Mouse (Mus musculus) G1E-ER4 (cell line): Measurements from ENCODE around the gene Etv6. TPM values are rescaled to one million over a fixed set of nuclear protein-coding genes. Genes with fewer than 3 reads are reported as not detected.

Experiments used
- GATA1 ChIP-seq: IDR thresholded peaks from one replicate; pipeline ENCODE4 v1.8.0; 2012; ENCODE audit warnings: low read length, inconsistent platforms
- polyA plus RNA-seq: library from polyadenylated mRNA; stranded (reverse); fragments of >175 nt; gene quantifications from 2 replicates; pipeline ENCODE4 v1.2.3, GENCODE M21; 2012

The Etv6 gene
- polyA plus RNA-seq, 1 experiment: 103 TPM

- no peak for TF ChIP-seq GATA1
Observed at GRCm38 (mm10) chr6:134112753-134113152, 77.3 kb downstream of the Etv6 start.

DNA sequence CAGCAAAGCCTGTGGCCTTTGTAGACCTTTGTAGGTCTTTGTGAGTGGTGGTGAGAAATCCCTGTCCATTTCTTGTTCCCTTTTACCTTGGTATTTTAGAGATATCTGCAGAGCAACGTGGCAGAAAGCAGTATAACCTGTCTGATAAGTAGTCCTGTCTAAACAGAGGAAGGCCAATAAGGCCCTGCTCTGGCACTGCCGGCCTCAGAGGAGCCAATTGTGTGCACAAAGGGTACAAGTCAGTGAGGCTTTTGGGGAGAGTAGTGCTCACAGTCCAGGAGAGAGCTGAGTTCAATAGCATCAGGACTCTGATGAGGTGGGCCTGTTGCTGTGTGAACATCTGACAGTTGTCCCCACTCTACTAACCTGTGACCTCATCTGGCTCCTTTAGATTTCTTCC, 77.7 kb downstream of the Etv6 start:
- no peak for TF ChIP-seq GATA1

- no peak for TF ChIP-seq GATA1
Observed at GRCm38 (mm10) chr6:134115219-134115968, 79.9 kb downstream of the Etv6 start.

- peak; percentile 45 for TF ChIP-seq GATA1
Observed at GRCm38 (mm10) chr6:134117380-134117938, 82.0 kb downstream of the Etv6 start.

GRCm38 (mm10) chr6:134118506-134118905, 83.0 kb downstream of the Etv6 start:
- TF ChIP-seq GATA1: no peak

- TF ChIP-seq GATA1: no peak
Observed at GRCm38 (mm10) chr6:134119136-134119535, 83.6 kb downstream of the Etv6 start.

DNA sequence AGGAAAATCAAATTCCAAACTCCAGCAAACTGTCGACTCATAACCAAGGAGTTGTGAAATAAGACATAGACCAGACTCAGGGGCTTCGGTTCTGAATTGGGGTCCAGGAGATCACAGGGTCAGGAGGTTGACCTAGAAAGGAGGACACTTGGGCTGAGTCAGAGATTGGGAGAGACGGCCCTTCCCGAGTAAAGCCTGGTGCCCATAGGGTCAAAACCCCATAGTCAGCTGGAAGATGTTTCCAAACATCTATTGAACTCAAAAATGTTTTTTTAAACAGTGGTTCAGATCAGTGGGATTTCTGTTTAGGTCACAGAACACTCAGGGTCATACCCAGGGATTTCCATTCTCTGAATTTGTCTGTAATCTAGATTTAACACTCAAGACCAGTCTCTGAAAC, 84.7 kb downstream of the Etv6 start:
- TF ChIP-seq GATA1: no peak

GRCm38 (mm10) chr6:134120712-134121111, 85.2 kb downstream of the Etv6 start:
- no peak for TF ChIP-seq GATA1

GRCm38 (mm10) chr6:134122945-134123344, 87.4 kb downstream of the Etv6 start:
- TF ChIP-seq GATA1: no peak

- TF ChIP-seq GATA1: no peak
Observed at GRCm38 (mm10) chr6:134123474-134123873, 88.0 kb downstream of the Etv6 start.

- no peak for TF ChIP-seq GATA1
Observed at GRCm38 (mm10) chr6:134124256-134124655, 88.8 kb downstream of the Etv6 start.

GRCm38 (mm10) chr6:134127996-134128395, 92.5 kb downstream of the Etv6 start:
- TF ChIP-seq GATA1: no peak

DNA sequence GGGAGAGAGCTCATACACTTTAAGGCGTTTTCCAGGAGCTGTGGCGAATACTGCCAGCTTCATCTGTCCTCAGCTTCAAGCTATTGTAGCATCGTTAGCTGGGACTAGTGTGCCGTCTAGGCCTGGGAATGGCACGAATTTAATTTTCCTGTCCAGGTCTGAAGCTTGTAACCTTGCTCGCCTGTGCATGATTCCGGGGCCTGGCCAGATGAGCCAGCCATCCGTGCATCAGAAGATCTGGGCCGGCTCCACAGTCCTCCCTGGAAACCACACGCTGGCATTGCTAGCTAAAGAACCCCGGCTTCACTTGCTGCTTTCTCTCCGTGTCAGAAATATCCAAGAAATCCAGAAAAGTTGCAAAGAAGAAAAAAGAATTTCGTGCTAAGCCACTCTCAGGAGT, 93.1 kb downstream of the Etv6 start:
- TF ChIP-seq GATA1: no peak

- no peak for TF ChIP-seq GATA1
Observed at GRCm38 (mm10) chr6:134129848-134130247, 94.3 kb downstream of the Etv6 start.

GRCm38 (mm10) chr6:134130816-134131215, 95.3 kb downstream of the Etv6 start:
- peak; percentile 34 for TF ChIP-seq GATA1

DNA sequence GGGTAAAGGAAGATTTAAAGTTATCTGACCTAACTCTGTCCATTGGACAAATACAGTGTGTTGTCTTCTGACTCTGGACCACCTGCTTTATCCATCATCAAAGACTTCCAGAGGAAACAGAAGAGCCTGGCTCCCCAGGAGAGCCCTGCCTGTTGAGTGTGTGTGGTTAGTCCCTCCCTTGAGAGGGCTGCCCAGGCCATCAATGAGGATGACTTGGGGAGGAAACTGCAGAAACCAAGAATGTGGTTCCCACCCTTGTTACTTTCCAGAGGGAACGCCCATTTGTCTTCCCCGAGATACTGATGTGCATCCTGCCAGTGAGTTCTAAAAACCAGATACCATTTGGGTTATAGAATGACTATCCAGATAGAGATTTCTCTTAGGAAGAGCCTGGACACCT, 96.1 kb downstream of the Etv6 start:
- no peak for TF ChIP-seq GATA1

GRCm38 (mm10) chr6:134133756-134134155, 98.3 kb downstream of the Etv6 start:
- TF ChIP-seq GATA1: no peak
